Mouse (Mus musculus) spleen, embryonic (tissue): ENCODE results near the gene Mmp2.

Source experiments
- CTCF ChIA-PET: fragments of 350-600 bp; sonication (Branson Sonifier 250); formaldehyde crosslinking; loops from one replicate; lab custom pipeline; 2022; lab: Charles Lee

The Mmp2 gene

DNA sequence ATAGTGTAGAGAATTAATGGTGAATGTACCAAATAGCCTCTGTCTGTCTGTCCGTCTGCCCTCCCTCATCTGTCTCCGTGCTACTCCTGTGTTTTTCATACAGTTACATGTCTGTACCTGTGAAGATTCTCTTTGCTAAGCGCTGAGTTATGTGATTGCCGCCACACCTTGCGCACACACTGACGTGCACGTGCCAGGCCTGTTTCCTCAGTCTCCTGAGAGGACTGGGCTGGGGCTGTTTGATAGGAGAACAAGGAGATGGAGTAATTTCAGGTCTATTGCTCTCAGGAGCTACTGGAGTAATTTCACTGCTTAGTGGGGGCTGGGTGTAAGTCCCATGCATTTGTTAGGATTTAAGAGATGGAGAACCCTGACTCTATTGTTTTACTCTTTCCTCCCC is 68.0 kb downstream of the Mmp2 start:
- CTCF ChIA-PET: no interaction called here

- CTCF ChIA-PET: no interaction called here
These were observed 69.0 kb downstream of the Mmp2 start for GRCm38 (mm10) chr8:92896056-92896455.

GRCm38 (mm10) chr8:92896611-92897010 is 69.5 kb downstream of the Mmp2 start:
- CTCF ChIA-PET: no interaction called here

GRCm38 (mm10) chr8:92897794-92898193 is 70.7 kb downstream of the Mmp2 start:
- CTCF ChIA-PET: no interaction called here

- CTCF ChIA-PET: no interaction called here
These were observed 72.5 kb downstream of the Mmp2 start for GRCm38 (mm10) chr8:92899590-92899989.

DNA sequence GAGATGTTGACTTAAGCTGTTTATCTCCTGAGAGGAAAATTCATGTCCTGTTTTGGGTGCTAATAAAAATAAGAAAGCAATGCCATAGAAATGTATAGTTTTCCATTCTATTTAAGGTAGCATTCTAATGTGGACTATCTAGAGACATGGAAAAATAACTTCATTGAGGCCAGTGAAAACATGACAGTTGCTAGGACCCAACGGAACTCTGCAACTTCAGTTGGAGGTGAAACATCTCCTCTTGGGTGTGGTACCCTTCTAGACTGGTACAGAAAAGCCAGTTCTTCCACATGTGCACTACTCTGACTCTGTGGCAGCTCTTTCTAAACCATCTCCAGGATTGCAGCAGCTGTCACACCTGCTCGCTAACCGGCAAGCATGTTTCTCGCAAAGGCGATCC is 74.0 kb downstream of the Mmp2 start, which contains the start of gene Capns2:
TSS of gene Capns2 (plus strand) at position 301 of the 400 bp plus-strand sequence.
- CTCF ChIA-PET: no interaction called here

DNA sequence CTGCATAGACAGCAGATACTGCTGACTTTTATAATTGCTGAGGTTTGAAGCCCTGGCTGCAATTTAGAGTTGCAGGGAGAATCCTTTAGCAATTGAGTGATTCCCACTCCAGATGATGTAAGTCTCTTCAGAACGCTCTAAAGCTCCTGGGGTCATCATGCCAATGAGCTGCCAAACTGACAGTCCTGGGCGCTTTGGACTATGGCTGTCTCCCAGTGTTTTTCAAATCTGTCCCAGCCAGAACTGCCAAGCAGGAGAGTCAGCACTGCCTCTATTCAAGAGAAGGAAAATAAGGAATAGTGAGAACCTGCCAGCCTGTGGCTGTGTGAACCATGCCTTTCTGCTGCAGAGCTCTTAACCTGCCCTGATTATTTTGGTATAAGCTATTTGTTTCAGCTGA is 75.9 kb downstream of the Mmp2 start:
- CTCF ChIA-PET: no interaction called here
